Mouse (Mus musculus): ENCODE measurements around the gene Aqp3.
"Not testable (repeated sequence)": the region's sequence is repeated elsewhere in the genome, so short reads cannot be mapped to it uniquely, and the experiment has no call there.

Gene Aqp3

GRCm38 (mm10) chr4:41102901-41103300 lies 4.9 kb upstream of the Aqp3 start:
- DNase-seq = no peak

DNA sequence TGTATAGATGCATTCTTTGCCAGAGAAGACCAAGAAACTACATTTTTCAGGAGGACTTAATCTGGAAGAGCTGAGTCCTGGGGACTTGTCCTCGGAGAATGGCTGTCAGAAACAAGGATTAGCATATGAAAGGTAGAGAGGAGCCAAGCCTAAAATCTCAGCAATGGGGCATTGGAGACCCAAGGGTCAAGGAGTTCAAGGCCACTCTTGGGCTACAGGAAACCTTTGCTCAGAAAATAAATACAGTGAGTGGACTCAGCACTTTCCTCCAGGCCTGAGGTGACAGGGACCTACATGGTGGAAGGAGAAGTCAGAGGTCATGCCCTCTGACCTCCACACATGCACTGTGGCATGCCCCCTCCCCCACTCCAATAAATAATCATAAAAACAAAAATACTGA lies 3.0 kb upstream of the Aqp3 start:
- no peak for DNase-seq

DNA sequence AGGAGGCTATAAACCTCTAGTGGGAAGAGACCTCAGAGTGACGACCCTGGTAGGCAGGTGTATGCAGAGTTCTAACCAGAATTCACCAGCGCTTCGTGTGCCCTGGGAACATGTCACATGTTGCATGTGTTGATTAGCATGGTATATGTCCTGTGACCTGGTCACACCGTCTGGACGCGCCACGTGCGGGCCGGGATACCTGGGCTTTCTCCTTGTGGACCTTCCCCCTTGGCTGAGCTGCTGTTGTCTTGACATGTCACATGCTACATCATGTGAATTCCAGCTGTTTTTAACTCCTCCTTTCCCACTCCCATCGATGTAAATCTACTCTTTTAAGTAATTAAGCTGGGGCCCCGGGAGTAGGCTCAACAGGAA lies 581 bp upstream of the Aqp3 start:
- peak; percentile 51 for DNase-seq

- peak; percentile 76 for DNase-seq
These were observed 602 bp downstream of the Aqp3 start for GRCm38 (mm10) chr4:41097381-41097780.

GRCm38 (mm10) chr4:41096794-41097193 lies 1.2 kb downstream of the Aqp3 start:
- DNase-seq = no peak

GRCm38 (mm10) chr4:41096169-41096568 lies 1.8 kb downstream of the Aqp3 start:
- DNase-seq = peak; percentile 71

DNA sequence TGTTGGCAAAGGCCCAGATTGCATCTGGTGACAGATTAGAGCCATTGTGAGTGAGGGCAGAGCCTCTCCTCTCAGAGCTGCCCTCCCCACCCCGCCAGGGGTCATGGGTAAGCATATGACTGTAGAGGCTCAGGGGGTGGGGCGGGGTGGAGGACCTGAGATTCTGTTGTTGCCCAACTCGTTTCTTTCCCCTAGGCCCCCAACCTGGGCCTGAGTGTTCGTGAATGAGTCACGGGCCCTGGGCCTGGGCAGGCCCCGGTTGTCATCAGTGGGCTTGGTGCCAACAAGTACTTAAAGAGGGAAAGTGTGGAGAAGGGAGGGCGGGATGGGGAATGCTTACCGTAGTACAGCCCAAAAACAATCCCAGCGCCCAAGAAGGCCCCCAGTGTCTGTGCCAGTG lies 3.6 kb downstream of the Aqp3 start:
- no peak for DNase-seq

GRCm38 (mm10) chr4:41092958-41093357 lies 5.0 kb downstream of the Aqp3 start:
- DNase-seq = no peak

DNA sequence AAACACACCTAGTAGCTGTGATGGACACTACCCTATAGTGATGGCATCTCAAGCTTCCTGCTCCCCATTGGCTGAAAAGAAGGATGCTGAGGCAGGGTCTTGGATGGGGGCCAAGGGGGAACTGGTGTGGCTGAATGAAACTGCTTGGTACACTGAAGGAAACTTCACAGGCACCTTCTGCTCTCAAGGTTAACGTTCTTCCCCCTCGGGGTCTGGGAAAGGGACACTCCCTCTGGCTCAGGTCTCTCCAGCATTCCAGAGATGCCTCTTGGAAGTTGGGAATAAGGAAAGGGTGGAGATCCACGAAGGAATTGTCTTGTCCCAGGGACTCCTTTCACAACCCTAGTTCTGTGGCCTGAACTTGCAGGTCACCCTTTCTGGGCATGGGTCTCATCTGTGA lies 6.6 kb downstream of the Aqp3 start:
- no peak for DNase-seq

GRCm38 (mm10) chr4:41089705-41090104 lies 8.3 kb downstream of the Aqp3 start:
- no peak for DNase-seq

GRCm38 (mm10) chr4:41089189-41089588 lies 8.8 kb downstream of the Aqp3 start:
- no peak for DNase-seq

DNA sequence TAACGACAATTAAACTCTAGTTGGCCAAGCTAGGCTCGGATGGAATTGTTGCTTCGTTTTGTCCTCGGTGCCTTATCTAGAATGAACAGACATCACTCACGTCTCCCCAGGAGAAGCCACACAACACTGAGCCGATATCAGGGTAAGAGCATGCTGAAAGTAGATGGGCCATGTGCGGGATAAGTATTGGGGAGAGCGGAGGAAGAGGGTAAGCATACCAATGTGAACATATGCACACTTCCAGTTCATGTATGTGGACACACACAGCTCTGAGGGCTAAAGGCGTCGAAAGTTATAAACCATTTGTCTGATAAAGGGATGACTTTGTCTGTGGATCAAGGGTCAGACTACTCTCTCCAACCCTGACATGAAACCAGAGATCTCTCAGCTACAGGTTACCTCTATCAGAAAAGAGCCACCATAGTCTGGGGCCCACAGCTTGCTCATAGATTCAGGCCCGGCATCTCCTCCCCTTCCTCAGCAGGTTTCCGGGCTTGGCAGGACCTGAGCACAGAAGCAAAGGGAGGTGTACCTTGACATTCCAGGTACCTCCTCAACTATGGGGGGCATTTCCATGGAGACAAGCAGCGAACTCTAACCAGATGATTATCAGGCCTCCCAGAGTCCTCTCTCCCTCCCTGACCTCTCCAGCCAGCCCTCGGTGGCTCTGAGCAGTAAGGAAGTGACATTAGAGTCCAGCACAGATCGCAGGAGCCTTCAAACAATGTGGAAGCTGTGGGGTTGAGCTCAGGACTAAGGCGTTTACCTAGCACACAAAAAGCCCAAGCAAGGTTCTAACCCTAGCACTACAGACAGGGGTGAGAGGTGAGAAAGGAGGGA lies 10.3 kb downstream of the Aqp3 start:
- no peak for DNase-seq

- no peak for DNase-seq
These were observed 11.0 kb downstream of the Aqp3 start for GRCm38 (mm10) chr4:41086947-41087346.

DNA sequence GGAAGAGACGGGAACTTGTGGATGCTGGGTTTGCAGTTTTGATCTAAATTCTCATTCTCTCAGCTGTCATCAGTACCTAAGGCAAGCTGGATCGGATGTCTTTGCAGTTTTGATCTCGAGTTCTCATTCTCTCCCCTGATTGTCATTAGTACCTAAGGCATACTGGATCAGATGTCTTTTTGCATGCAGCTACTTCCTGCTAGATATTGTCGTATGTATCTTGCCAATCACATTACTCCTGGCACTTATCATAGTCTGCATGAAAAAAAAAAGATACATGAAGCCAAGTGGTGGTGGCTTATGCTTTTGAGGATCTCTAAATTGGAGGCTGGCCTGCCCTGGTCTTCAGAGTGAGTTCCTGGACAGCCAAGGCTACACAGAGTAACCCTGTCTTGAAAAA lies 13.2 kb downstream of the Aqp3 start:
- DNase-seq = no peak

GRCm38 (mm10) chr4:41082803-41083202 lies 15.2 kb downstream of the Aqp3 start:
- DNase-seq = not testable (repeated sequence)

DNA sequence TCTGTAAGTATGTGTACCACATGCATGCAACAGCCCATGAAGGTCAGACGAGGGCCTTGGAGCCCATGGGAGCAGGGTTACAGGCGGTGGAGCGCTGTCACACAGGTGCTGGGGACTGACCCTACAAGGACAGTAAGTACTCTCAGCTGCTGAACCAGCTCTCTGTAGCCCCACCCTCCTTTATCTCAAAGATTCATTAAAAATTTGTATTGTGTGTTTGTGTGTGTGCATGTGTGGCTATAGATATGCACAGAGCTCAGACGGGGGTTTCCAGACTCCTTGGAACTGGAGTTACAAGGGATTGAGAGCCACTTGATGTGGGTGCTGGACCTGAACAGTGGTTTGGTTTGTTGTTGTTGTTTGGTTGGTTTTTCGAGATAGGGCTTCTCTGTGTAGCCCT lies 16.2 kb downstream of the Aqp3 start:
- no peak for DNase-seq

- DNase-seq = no peak
These were observed 19.3 kb downstream of the Aqp3 start for GRCm38 (mm10) chr4:41078726-41079125.

DNA sequence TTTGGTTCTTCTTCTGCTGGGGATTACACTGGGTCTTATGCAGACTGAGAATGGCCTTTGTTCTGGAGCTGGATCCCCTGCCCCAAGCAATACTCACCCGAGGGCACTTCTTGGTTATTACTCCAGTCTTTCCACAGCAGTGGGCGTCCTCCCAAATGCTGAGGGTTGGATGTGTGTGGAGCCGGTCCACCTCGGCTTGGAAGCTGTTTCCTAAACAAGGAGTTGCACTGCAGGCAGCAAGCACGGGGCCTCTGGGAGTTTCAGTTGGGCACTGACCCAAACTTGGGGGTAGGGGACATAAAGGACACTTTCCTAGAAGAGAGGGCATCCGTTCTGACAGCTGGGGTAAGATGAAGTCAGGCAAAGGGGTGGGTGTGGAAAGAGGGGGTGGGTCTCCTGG lies 23.5 kb downstream of the Aqp3 start:
- DNase-seq = no peak

DNA sequence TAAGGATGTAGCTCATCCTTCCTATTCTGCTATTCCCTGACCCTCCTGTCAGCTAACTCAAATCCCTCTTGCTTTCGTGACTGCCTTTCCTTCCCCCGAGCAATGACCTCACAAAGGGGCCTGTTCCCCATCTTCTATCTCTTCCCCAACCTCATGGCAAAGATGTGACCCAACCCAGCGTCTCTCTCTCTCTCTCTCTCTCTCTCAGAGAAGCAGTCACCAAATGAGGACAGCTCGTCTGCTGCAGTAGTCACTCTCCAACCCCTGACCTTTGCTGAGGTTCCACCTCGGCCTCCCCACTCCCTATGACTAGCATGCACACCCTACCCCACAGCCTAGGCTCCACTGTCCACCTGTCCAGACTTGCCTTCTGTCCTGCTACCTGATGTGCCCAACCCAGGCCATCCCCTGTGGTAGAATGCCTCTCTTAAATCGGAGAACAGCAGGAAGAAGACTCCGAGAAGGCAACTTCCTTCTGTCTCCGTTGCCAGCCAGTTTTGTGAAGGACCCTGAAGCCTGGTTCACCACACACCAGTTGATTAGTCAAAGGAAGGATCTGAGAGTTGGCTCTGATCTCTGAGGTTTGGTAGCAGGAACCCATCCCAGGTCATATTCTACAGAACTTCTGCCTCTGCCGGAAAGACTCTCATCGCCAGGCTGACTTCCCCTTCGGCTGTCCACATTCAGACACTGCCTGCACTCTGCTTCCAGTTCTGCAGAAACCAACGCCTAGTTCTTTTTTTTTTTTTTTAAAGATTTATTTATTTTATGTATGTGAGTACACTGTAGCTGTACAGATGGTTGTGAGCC lies 24.8 kb downstream of the Aqp3 start:
- DNase-seq = no peak

GRCm38 (mm10) chr4:41071500-41072429 lies 26.2 kb downstream of the Aqp3 start:
- DNase-seq = no peak

- no peak for DNase-seq
These were observed 32.8 kb downstream of the Aqp3 start for GRCm38 (mm10) chr4:41065196-41065595.

- DNase-seq = no peak
These were observed 33.9 kb downstream of the Aqp3 start for GRCm38 (mm10) chr4:41063894-41064673.
